Mouse (Mus musculus): ENCODE data around the gene Tctex1d4.

DNA sequence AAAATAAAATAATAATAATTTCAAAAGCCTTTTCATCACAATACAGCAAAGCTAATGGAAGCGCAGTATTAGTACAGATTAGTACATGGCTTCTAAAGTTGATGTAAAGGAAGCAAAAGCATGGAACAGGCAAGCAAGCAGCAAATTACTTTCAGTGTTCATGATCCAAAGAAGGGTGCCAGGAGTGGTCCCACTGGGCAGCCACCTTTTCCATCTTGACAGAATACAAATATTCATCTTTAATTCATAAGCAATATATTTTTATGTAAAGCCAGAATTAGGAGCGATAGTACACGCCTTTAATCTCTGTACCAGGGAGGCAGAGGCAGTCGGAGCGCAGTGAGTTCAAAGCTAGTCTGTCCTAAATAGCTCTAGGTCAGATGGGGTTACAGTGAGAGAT lies 7.0 kb upstream of the Tctex1d4 start:
- TF ChIP-seq CTCF (IDR thresholded peaks at IDR 0.05; ENCODE audit: control insufficient read depth, insufficient read depth, insufficient replicate concordance, low read depth, low read length) (no peak), POLR2A (IDR thresholded peaks at IDR 0.05; ENCODE audit: control insufficient read depth, low read depth, low read length) (no peak)
